Mouse (Mus musculus) embryonic facial prominence, embryonic 14.5 days (tissue): ENCODE measurements around the gene Gad2. TPM values are rescaled to one million over a fixed set of nuclear protein-coding genes. Genes with fewer than 3 reads are reported as not detected.

Experiments
- ATAC-seq: fragments of 200-750 bp; cut with Nextera tagmentation; 2 replicates; pipeline ENCODE4 v1.8.0; 2017; ENCODE audit warnings: low read depth, moderate number of reproducible peaks, moderate TSS enrichment
- DNase-seq: peaks from one replicate; pipeline ENCODE4 v3.0.0-alpha.2; 2015; ENCODE audit warnings: low spot score
- H3K27ac ChIP-seq: fragments of 300-500 bp; sonication (generic); replicated peaks from 2 replicates; pipeline ENCODE4 v1.5.1; 2014; ENCODE audit warnings: low read depth, mild to moderate bottlenecking, low read length, moderate library complexity
- H3K27me3 ChIP-seq: fragments of 300-500 bp; sonication (generic); replicated peaks from 2 replicates; pipeline ENCODE4 v1.6.1; 2014; ENCODE audit warnings: low read length; ENCODE audit not compliant: control insufficient read depth, insufficient read depth
- H3K36me3 ChIP-seq: fragments of 300-500 bp; sonication (generic); 2 replicates; pipeline ENCODE4 v1.6.1; 2014; ENCODE audit warnings: low read length, mixed read lengths; ENCODE audit not compliant: control insufficient read depth, insufficient read depth
- H3K4me1 ChIP-seq: fragments of 300-500 bp; sonication (generic); 2 replicates; pipeline ENCODE4 v1.6.1; 2014; ENCODE audit warnings: antibody characterized with exemption, low read length; ENCODE audit not compliant: control insufficient read depth, insufficient read depth
- H3K4me2 ChIP-seq: fragments of 300-500 bp; sonication (generic); 2 replicates; pipeline ENCODE4 v1.6.1; 2014; ENCODE audit warnings: low read depth, mild to moderate bottlenecking, low read length, moderate library complexity, mixed read lengths
- H3K4me3 ChIP-seq: fragments of 300-500 bp; sonication (generic); 2 replicates; pipeline ENCODE4 v1.5.1; 2014; ENCODE audit warnings: low read depth, mild to moderate bottlenecking, low read length
- H3K9ac ChIP-seq: fragments of 300-500 bp; sonication (generic); 2 replicates; pipeline ENCODE4 v1.6.1; 2014; ENCODE audit warnings: low read depth, mild to moderate bottlenecking, low read length, moderate library complexity, mixed read lengths
- H3K9me3 ChIP-seq: fragments of 300-500 bp; sonication (generic); 2 replicates; pipeline ENCODE4 v1.6.1; 2016; ENCODE audit warnings: low read length; ENCODE audit not compliant: control insufficient read depth
- WGBS: fragments of 180-500 bp; shearing (Covaris S2); extraction: QIAGEN DNeasy Blood & Tissue Kit; methylation state at CpG from one replicate; pipeline ENCODE4 v1.1.7; 2014; 5-methylcytosine and 5-hydroxymethylcytosine counted together
- polyA plus RNA-seq: library from polyadenylated mRNA; unstranded; fragments of >200 nt; fragmentation: Nextera tagmentation; extraction: Ambion mirVana; gene quantifications from 2 replicates; pipeline ENCODE4 v1.2.1, GENCODE M21; 2014

The Gad2 gene
- polyA plus RNA-seq, 1 experiment from 2014 or later, result 0.22 TPM

DNA sequence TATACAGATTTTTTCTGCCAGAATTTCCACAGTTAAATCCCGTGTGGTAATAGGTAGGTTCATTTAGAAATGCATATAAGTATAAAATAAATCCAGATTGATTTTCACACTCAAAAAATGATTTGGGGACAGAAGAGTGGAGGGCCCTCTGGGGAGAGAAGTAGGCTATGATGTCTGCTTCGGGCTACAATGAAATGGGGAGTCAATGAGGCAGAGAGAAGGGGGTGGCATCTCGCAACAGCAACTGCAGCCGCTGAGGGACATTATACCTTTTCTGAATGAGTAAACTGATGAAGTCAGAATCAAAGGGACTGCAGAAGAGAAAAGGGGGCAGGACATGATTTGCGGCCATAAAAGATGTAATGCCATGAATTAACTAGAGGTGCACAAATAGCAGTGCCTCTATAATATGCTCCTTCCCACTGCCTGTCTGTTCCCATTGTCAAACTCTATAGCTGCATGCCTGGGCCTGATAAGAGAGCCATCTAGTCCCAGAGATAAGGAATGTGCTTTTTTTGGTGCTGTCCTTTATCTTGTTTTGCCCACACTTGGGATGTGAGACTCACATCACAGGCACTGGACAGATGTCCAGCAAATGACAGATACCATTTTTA, 5.9 kb downstream of the Gad2 start:
- H3K27ac ChIP-seq, result no peak overlapping the region
- no peak for ATAC-seq
- WGBS, result 29% methylated on average over 5 of the region's 5 CpGs
- H3K9ac ChIP-seq, result no peak overlapping the region
- no peaks in the 10 kb centered on the region for H3K4me1 ChIP-seq
- H3K4me2 ChIP-seq, result no peak overlapping the region
- H3K36me3 ChIP-seq, result no peaks in the 10 kb centered on the region
- no peak overlapping the region for H3K4me3 ChIP-seq
- peaks cover 59% of the 10 kb centered on the region for H3K27me3 ChIP-seq
- no peaks in the 10 kb centered on the region for H3K9me3 ChIP-seq
- DNase-seq, result no peak

DNA sequence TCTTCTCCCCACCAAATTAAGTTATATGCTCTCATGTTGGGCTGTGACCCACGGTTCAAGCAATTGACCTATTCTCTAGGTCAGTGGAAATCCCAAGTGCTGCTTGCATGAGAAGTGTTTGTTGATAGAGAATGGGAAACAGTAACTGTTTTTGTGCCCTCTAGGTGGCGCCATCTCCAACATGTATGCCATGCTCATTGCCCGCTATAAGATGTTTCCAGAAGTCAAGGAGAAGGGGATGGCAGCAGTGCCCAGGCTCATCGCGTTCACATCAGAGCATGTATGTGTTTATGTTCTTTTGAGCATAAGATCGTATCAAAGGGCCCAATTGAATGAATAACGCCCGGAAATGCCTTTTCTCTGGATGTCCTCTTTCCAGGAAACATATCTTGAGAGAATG, 12.8 kb downstream of the Gad2 start:
- H3K9me3 ChIP-seq, result no peaks in the 10 kb centered on the region
- no peaks in the 10 kb centered on the region for H3K27me3 ChIP-seq
- WGBS, result 45% methylated on average over 8 of the region's 8 CpGs
- no peaks in the 10 kb centered on the region for H3K36me3 ChIP-seq
- DNase-seq (no peak), ATAC-seq (no peak)
- H3K9ac ChIP-seq, result no peak overlapping the region
- H3K4me2 ChIP-seq, result no peak overlapping the region
- H3K4me3 ChIP-seq, result no peak overlapping the region
- no peaks in the 10 kb centered on the region for H3K4me1 ChIP-seq
- H3K27ac ChIP-seq, result no peak overlapping the region

DNA sequence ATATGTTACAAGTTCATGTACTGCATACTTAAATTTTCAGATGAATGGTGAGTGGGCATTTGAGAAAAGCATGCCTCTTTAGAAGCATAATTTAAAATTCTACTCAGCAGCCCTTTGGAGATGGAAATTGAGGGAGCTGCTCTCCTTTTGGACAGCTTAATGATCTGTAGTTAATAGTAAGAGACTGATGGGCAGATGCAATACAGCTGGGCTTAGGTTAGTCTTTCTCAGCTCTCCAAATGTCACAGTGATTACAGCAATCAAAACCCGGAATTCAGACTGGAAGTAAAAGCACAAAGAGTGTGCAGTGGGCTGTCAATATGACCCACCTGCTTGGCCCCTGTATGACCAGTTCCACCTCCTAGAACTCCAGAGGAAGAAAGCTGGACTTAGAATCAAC, 24.1 kb downstream of the Gad2 start:
- Histone ChIP-seq H3K4me1 (no peaks in the 10 kb centered on the region), H3K9ac (no peak overlapping the region), H3K4me2 (no peak overlapping the region), H3K4me3 (no peak overlapping the region), H3K27ac (no peak overlapping the region), H3K27me3 (no peaks in the 10 kb centered on the region), H3K36me3 (no peaks in the 10 kb centered on the region), H3K9me3 (no peaks in the 10 kb centered on the region)
- no peak for DNase-seq
- WGBS, result 38% methylated on average over 1 of the region's 1 CpGs
- no peak for ATAC-seq

DNA sequence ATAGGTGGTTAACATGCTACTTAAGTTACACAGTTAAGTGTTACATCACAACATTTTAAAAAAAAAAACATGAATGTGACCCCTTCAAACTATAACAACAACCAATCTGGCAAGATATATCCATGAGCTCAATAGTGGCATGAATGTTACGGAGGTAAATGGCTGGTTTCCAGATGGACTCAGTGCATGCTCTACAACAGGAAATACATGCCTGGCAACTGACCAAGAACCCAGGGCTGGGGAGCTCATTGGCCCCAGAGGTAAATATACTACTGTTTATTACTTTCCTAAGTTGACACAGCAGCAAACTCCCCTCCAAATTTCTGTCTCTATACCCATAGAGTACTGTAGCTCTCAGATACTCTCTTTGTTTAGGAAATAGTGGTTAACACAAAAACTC, 26.4 kb downstream of the Gad2 start:
- Histone ChIP-seq H3K27ac (no peak overlapping the region), H3K36me3 (no peaks in the 10 kb centered on the region), H3K4me1 (no peaks in the 10 kb centered on the region), H3K27me3 (no peaks in the 10 kb centered on the region), H3K4me2 (no peak overlapping the region), H3K9me3 (no peaks in the 10 kb centered on the region), H3K9ac (no peak overlapping the region), H3K4me3 (no peak overlapping the region)
- ATAC-seq (no peak), DNase-seq (peak; percentile 30)
- WGBS, result 52% methylated on average over 1 of the region's 1 CpGs

DNA sequence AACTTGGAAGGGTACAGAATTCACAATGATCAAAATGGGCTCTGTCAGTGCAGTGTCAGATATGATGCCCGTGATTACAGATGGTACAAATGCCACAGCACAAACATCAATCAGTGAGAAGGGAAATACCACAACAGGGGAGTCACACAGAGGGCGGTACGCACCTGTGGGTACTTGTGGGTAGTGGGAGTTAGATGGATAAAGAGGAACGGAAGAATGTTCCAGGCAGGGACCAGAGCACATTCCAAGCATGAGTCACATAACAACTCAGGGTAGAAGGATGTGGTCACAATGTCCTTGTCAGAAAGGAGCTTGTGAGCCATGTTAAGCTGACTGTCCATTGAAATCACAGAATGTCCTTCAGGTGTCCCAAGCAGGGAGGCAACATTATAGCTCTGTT, 29.8 kb downstream of the Gad2 start:
- Histone ChIP-seq H3K36me3 (no peaks in the 10 kb centered on the region), H3K9me3 (no peaks in the 10 kb centered on the region), H3K4me1 (no peaks in the 10 kb centered on the region), H3K4me2 (no peak overlapping the region), H3K9ac (no peak overlapping the region), H3K27me3 (no peaks in the 10 kb centered on the region), H3K4me3 (no peak overlapping the region), H3K27ac (no peak overlapping the region)
- DNase-seq (no peak), ATAC-seq (no peak)
- 83% methylated on average over 4 of the region's 4 CpGs for WGBS

DNA sequence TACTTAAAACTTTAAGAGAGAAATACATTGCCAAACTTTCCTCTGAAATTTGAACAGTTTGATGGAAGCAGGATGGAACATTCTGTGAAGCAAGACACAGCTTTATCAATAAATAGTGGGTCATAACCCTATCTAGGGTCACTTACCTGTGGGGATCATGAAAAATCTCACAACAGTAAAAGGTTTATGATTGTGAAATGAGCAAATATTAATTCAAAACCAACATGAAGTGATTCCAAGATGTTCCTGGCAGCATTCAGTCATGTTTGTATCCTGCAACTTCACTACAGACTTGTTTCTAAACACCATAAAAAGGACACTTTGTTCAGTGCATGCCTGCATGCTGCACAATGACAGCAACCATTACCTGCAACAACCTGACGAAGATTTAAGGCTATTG, 41.7 kb downstream of the Gad2 start:
- Histone ChIP-seq H3K4me1 (no peaks in the 10 kb centered on the region), H3K27ac (no peak overlapping the region), H3K27me3 (no peaks in the 10 kb centered on the region), H3K4me3 (no peak overlapping the region), H3K9me3 (no peaks in the 10 kb centered on the region), H3K4me2 (no peak overlapping the region), H3K36me3 (no peaks in the 10 kb centered on the region), H3K9ac (no peak overlapping the region)
- no peak for DNase-seq
- 68% methylated on average over 1 of the region's 1 CpGs for WGBS
- ATAC-seq, result no peak

DNA sequence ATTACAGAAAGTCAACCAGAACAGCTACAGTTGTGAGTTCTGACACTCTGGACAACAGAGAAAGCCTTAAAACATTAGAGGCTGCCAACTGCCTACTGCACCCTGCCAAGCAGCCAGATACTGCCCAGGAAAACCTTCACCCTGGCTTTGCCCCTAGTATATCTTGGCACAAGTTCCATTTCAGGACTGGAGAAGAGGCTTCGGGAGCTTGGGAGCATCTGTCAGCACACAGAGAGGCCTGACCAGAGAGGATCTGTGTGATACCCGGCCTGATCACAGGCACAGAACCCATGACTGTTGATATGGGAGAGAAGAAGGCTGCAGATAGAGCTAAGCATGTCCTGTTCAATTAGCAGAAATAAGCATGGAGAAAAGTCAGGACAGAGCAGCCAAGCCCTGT, 48.4 kb downstream of the Gad2 start:
- H3K4me3 ChIP-seq, result no peak overlapping the region
- no peaks in the 10 kb centered on the region for H3K27me3 ChIP-seq
- H3K4me2 ChIP-seq, result no peak overlapping the region
- DNase-seq (no peak), ATAC-seq (no peak)
- no peaks in the 10 kb centered on the region for H3K36me3 ChIP-seq
- WGBS, result 75% methylated on average over 2 of the region's 2 CpGs
- H3K4me1 ChIP-seq, result no peaks in the 10 kb centered on the region
- no peak overlapping the region for H3K9ac ChIP-seq
- H3K27ac ChIP-seq, result no peak overlapping the region
- H3K9me3 ChIP-seq, result no peaks in the 10 kb centered on the region

DNA sequence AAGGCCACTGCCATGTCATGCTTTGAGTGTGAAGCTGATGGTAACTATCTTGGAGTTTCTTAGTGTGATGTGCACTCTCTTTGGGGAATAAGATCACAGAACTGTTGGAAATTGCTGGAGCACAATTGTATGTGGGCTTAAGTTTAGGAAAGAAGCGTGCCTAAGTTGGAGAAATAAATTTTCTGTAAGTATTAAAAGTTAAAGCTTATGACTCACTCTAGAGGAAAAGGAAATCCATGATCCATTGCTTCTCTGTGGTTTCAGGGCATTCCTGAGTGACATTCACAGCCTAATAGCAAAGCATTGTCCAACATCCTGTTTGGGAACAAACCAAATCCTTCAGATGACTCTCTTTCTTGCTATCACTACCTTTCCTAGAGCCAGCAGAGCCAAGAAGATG, 49.3 kb downstream of the Gad2 start:
- no peak for DNase-seq
- no peak overlapping the region for H3K27ac ChIP-seq
- H3K27me3 ChIP-seq, result no peaks in the 10 kb centered on the region
- 64% methylated on average over 1 of the region's 1 CpGs for WGBS
- no peaks in the 10 kb centered on the region for H3K36me3 ChIP-seq
- H3K9ac ChIP-seq, result no peak overlapping the region
- H3K4me3 ChIP-seq, result no peak overlapping the region
- no peak for ATAC-seq
- no peaks in the 10 kb centered on the region for H3K9me3 ChIP-seq
- H3K4me2 ChIP-seq, result no peak overlapping the region
- no peaks in the 10 kb centered on the region for H3K4me1 ChIP-seq

DNA sequence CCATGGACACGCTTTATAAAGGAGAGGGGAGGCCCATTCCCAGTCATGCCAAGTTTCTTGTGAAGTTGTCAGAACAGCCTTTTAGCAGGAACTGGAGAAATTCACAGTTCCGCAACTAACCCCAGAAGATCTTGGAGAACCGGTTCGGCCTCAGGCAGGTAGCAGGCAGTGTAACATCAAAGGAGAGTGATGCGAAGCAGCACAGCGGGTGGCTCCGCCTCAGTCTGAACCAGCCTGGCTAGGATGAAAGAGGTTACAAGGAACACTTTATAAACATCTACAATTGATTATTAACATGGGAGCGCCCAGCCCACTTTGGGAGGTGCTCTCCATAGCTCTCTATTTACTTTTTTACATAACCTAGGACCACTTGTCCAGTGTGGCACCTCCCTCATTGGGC, 55.1 kb downstream of the Gad2 start:
- 24% methylated on average over 8 of the region's 8 CpGs for WGBS

More for the DNA sequence above, 55.1 kb downstream of the Gad2 start:
- Histone ChIP-seq H3K9me3 (no peaks in the 10 kb centered on the region), H3K27me3 (no peaks in the 10 kb centered on the region), H3K4me2 (no peak overlapping the region), H3K9ac (no peak overlapping the region), H3K27ac (no peak overlapping the region), H3K4me3 (no peak overlapping the region), H3K36me3 (no peaks in the 10 kb centered on the region), H3K4me1 (no peaks in the 10 kb centered on the region)
- no peak for ATAC-seq
- peak; percentile 70 for DNase-seq
